Mouse (Mus musculus) forebrain, embryonic 15.5 days (tissue): ENCODE measurements at regions not wholly inside any gene's neighbourhood (a gene's known extent, or its start where the extent isn't known, plus 50 kb on each side); places are given as distances from the start of the nearest gene placed in this dataset.

Source experiments
- ATAC-seq: fragments of 200-750 bp; cut with Nextera tagmentation; replicated peaks from 2 replicates; pipeline ENCODE4 v1.8.0; 2017; ENCODE audit warnings: mild to moderate bottlenecking, moderate TSS enrichment, moderate library complexity
- H3K27ac ChIP-seq: fragments of 300-500 bp; sonication (generic); replicated peaks from 2 replicates; pipeline ENCODE4 v1.5.1; 2015; ENCODE audit warnings: mild to moderate bottlenecking, inconsistent platforms
- H3K27me3 ChIP-seq: fragments of 300-500 bp; sonication (generic); 2 replicates; pipeline ENCODE4 v1.6.1; 2015; ENCODE audit warnings: inconsistent platforms
- H3K36me3 ChIP-seq: fragments of 300-500 bp; sonication (generic); 2 replicates; pipeline ENCODE4 v1.6.1; 2015; ENCODE audit warnings: mild to moderate bottlenecking, inconsistent platforms
- H3K4me1 ChIP-seq: fragments of 300-500 bp; sonication (generic); 2 replicates; pipeline ENCODE4 v1.6.1; 2015; ENCODE audit warnings: inconsistent platforms
- H3K4me2 ChIP-seq: fragments of 300-500 bp; sonication (generic); replicated peaks from 2 replicates; pipeline ENCODE4 v1.6.1; 2015; ENCODE audit warnings: mild to moderate bottlenecking, inconsistent platforms
- H3K4me3 ChIP-seq: fragments of 300-500 bp; sonication (generic); 2 replicates; pipeline ENCODE4 v1.5.1; 2015; ENCODE audit warnings: mild to moderate bottlenecking, inconsistent platforms
- H3K9ac ChIP-seq: fragments of 300-500 bp; sonication (generic); replicated peaks from 2 replicates; pipeline ENCODE4 v1.6.1; 2015; ENCODE audit warnings: mild to moderate bottlenecking, inconsistent platforms
- H3K9me3 ChIP-seq: fragments of 300-500 bp; sonication (generic); 2 replicates; pipeline ENCODE4 v1.6.1; 2016; ENCODE audit warnings: inconsistent platforms
- WGBS: fragments of 180-500 bp; shearing (Covaris S2); methylation state at CpG from one replicate; pipeline ENCODE4 v1.1.7; 2015; ENCODE audit warnings: mixed read lengths; 5-methylcytosine and 5-hydroxymethylcytosine counted together

DNA sequence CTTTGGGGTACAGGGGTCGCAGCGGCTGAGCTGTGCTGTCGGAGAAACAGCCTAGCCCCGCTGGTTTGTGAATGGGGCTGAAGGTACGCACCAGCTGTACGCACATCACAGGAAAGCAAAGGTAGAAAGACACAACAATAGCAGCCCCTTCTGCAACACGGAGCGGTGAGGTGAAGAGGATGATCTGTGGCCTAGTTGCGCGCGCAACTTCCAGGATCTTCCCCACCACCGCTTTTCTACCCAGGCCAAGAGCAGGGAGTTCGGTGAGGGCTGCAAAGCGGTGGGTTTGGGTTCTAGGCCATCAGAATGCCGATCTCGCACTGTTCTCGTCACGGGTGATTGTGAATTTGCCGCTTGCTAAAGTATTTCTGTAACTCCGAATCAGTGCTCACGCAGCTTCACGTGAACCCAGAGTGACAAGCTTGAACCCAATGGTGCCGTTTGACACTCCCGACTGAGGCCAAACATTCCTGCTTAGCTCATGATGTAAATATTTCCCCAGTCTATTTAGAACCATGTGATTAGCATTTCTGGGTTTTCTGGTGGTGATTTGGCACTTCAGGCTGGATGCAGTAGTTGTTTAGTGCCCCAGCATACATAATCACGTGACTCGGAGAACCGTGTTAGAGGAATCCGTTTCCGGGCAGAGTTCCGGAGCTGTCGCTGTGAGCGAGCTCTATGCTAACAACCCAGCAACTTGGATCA lies 54.7 kb downstream of the Cryaa start:
- H3K9ac ChIP-seq: no peak overlapping the region
- ATAC-seq: no peak
- H3K4me3 ChIP-seq: no peak overlapping the region
- peaks cover 7% of the 10 kb centered on the region for H3K4me1 ChIP-seq
- H3K9me3 ChIP-seq: no peaks in the 10 kb centered on the region
- no peak overlapping the region for H3K27ac ChIP-seq
- H3K27me3 ChIP-seq: no peaks in the 10 kb centered on the region
- H3K36me3 ChIP-seq: no peaks in the 10 kb centered on the region
- WGBS: 91% methylated on average over 32 of the region's 32 CpGs
- H3K4me2 ChIP-seq: no peak overlapping the region

DNA sequence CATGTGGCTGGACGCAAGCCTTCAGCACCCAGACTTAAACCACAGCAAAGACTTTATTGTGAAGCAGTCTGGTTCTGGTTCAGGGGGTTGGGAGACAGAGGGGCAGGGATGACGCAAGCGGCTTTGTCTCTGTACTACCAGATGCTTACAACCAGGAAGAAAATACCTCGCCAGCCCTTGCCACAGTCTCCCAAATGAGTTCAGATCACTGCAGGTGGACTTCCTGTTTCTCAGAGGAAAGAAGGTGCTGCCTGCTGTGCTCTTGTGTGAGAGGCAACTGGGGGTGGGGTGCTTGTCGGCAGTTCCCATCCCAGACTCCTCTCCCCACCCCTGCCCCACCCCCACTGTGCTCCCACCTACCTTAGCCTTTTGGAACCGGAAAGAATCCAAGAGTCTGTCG lies 56.9 kb downstream of the Cryaa start:
- Histone ChIP-seq H3K36me3 (no peaks in the 10 kb centered on the region), H3K4me3 (no peak overlapping the region), H3K27me3 (no peaks in the 10 kb centered on the region), H3K4me2 (no peak overlapping the region), H3K4me1 (no peaks in the 10 kb centered on the region), H3K9ac (no peak overlapping the region), H3K9me3 (no peaks in the 10 kb centered on the region), H3K27ac (no peak overlapping the region)
- 26% methylated on average over 7 of the region's 7 CpGs for WGBS
- no peak for ATAC-seq

DNA sequence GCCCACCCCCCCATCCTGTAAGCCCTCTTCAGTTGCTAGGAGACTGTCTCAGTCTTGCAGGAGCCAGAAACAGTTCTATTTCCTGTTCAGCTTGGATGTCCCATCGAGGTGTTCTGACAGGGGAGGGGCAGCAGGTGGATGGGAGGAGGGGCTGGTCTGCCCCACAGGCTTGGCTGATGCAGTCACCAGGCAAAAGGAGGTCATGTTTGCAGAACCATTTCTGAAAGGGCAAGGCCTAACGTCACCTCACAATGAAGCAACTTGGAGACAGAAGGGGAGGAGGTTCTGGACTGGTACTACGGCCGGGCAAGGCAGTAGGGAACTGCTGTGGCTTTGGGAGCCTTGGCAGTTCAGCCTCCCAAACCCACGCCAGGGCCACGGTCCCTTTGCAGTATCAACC lies 59.1 kb downstream of the Cryaa start:
- Histone ChIP-seq H3K4me1 (no peaks in the 10 kb centered on the region), H3K9ac (no peak overlapping the region), H3K4me3 (no peak overlapping the region), H3K36me3 (no peaks in the 10 kb centered on the region), H3K9me3 (no peaks in the 10 kb centered on the region), H3K27me3 (no peaks in the 10 kb centered on the region), H3K4me2 (no peak overlapping the region), H3K27ac (no peak overlapping the region)
- no peak for ATAC-seq
- WGBS: 87% methylated on average over 6 of the region's 6 CpGs

DNA sequence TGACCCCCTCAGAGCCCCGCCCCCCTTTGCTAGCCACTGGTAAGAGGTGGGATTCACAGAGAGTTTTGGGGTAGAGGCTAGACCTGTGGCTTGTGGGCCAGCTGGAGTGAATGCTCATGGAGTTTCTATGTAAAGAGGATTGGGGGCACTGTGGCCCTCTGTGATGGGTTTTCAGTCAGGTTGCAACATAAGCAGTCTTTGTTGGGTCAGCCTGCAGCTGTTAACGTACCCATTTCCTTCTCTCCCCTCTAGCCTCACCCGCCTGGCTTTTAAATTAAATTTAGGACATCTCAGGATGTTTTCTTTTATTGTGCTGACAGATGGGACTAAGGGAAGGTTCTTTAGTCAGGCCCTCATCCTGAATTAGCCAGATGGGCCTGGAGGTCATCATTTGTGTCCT lies 60.6 kb downstream of the Cryaa start:
- Histone ChIP-seq H3K27me3 (no peaks in the 10 kb centered on the region), H3K9ac (no peak overlapping the region), H3K4me3 (no peak overlapping the region), H3K4me1 (no peaks in the 10 kb centered on the region), H3K4me2 (no peak overlapping the region), H3K27ac (no peak overlapping the region), H3K36me3 (no peaks in the 10 kb centered on the region), H3K9me3 (no peaks in the 10 kb centered on the region)
- ATAC-seq: no peak
- WGBS: 95% methylated on average over 3 of the region's 3 CpGs

DNA sequence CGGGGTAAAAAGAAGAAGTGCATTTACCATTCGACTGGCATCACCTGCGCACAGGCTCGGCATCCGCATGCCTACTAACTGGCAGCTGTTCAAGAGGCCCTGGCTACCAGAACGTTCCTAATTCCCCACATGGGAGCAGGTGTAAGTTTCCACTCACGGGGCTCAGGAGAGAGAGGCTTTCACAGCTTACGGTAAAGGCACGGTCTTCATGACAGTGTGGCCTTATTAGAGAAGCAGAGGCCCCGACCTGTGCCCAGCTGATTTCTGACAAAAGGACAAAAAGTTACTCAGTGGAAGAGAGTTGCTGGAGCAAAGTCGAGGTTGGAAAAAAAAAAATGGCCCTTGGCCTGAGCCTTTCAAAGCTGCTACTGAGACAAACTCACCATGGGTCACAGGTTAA lies 62.0 kb downstream of the Cryaa start:
- Histone ChIP-seq H3K9me3 (no peaks in the 10 kb centered on the region), H3K9ac (no peak overlapping the region), H3K4me3 (no peak overlapping the region), H3K4me1 (no peaks in the 10 kb centered on the region), H3K27ac (no peak overlapping the region), H3K27me3 (no peaks in the 10 kb centered on the region), H3K4me2 (no peak overlapping the region), H3K36me3 (no peaks in the 10 kb centered on the region)
- 52% methylated on average over 11 of the region's 11 CpGs for WGBS
- no peak for ATAC-seq

DNA sequence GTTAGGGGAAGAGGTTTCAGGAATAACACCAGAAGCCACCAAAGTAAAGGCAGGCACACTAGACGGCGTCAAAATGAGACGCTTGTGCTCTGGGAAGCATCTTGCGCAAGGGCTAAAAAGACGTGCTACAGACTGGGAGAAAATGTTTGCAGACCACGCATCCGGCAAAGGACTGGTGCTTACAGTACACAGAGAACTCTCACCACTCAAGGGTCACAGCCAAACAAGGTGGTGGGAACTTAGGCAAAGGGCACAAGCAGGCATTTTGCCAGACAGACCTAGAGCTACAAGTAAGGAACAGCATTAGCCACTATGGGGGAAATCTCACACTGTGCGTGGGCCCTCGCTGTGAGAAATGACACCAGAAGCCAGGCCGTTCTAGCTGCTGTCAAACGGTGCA lies 62.5 kb downstream of the Cryaa start:
- 85% methylated on average over 11 of the region's 11 CpGs for WGBS
- no peak for ATAC-seq
- H3K27me3 ChIP-seq: no peaks in the 10 kb centered on the region

DNA sequence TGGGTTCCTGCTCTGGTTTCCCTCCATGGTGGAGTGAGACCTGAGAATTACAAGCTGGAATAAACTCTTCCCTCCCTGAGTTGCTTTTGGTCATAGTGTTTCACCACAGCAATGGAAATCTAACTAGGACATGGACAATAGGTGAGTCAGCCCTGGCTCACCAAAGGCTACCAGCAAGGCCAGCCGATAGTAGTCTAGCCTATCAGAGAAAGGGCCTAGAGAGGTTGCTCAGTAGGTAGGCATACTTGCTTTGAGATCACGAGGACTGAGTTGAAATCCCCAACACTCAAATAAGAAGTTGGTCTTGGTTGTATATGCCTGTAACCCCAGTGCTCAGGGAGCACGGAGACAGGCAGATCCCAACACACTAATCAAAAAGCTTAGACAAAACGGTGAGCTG lies 66.0 kb downstream of the Cryaa start:
- H3K4me1 ChIP-seq: peaks cover 6% of the 10 kb centered on the region; the same call in 1 of the 2 replicates
- no peak overlapping the region for H3K9ac ChIP-seq
- no peak overlapping the region for H3K4me3 ChIP-seq
- H3K27ac ChIP-seq: no peak overlapping the region
- ATAC-seq: no peak
- H3K9me3 ChIP-seq: no peaks in the 10 kb centered on the region
- no peaks in the 10 kb centered on the region for H3K36me3 ChIP-seq
- H3K27me3 ChIP-seq: no peaks in the 10 kb centered on the region
- H3K4me2 ChIP-seq: no peak overlapping the region
- 90% methylated on average over 4 of the region's 4 CpGs for WGBS

More for the DNA sequence above, 62.5 kb downstream of the Cryaa start:
- H3K27ac ChIP-seq: no peak overlapping the region
- H3K36me3 ChIP-seq: no peaks in the 10 kb centered on the region
- no peaks in the 10 kb centered on the region for H3K9me3 ChIP-seq
- no peak overlapping the region for H3K4me2 ChIP-seq
- H3K9ac ChIP-seq: no peak overlapping the region
- no peaks in the 10 kb centered on the region for H3K4me1 ChIP-seq
- H3K4me3 ChIP-seq: no peak overlapping the region

DNA sequence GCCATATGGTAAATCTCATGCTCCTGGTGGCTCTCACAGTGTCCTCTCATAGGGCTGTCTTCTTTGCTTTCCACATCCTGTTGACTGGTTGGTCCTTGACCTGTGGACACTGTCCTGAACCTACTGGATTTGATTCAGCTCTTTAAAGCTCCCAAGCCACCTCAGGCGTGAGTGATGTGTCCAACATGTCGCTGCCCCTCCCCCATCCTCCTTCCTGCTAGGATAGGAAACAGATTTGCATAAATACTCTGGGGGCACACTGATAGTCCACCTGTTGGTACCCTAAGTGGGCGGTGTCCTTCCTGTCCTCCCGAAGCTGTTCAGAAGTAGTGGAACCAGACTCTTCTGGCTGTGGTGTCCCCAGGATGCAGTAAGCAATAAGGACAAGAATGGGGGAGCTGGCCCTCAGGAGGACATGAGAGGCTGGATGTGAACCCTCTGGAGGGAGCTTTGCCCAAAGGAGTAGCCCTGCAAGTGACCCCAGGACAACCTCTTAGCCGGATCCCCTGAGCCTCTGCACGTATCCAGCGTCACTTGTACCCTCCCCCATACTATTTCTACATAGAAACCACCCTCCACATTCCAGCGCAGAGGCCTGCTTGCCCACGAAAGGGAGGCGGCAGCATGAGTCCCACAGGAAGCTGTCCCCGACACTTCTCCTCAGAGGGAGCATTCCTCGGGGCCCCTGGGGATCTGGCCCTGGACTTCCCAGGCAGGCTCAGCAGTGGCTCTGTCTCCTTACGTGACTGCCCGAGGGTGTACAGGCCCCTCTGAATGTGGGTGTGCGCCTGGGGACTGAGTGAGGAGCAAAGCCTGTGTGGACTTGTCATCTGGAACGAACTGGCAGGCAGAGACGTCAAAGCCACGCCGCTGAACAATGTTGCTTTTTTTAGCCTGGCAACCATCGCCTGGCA lies 68.8 kb downstream of the Cryaa start:
- 49% methylated on average over 20 of the region's 20 CpGs for WGBS

DNA sequence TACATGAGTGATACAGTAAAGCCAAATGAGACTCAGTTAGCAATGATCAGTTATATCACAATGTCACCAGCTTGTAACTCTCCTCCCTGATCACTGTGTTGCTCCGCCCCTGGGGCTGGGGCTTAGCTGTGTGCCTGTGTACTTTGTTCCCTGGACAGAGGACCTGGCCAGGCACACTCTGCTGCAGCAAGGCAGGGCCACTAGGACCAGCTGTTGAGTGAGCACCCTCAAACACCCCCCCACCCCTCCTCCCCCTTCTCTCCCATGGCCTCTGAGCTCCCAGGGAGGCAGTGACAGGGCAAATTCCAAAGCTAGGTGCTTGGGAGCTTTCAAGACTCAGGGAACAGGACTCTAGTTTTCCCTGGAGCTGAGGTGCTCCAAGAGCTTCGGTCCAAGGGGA lies 70.0 kb downstream of the Cryaa start:
- Histone ChIP-seq H3K9ac (no peak overlapping the region), H3K9me3 (no peaks in the 10 kb centered on the region), H3K4me3 (no peak overlapping the region), H3K36me3 (no peaks in the 10 kb centered on the region), H3K27ac (no peak overlapping the region), H3K4me2 (no peak overlapping the region), H3K4me1 (peaks cover 6% of the 10 kb centered on the region; the same call in 1 of the 2 replicates), H3K27me3 (no peaks in the 10 kb centered on the region)
- ATAC-seq: no peak
- 86% methylated on average over 2 of the region's 2 CpGs for WGBS

More for the DNA sequence above, 68.8 kb downstream of the Cryaa start:
- no peak overlapping the region for H3K4me3 ChIP-seq
- no peak overlapping the region for H3K4me2 ChIP-seq
- H3K27me3 ChIP-seq: no peaks in the 10 kb centered on the region
- no peak overlapping the region for H3K27ac ChIP-seq
- H3K9me3 ChIP-seq: no peaks in the 10 kb centered on the region
- peaks cover 6% of the 10 kb centered on the region; the same call in 1 of the 2 replicates for H3K4me1 ChIP-seq
- H3K36me3 ChIP-seq: no peaks in the 10 kb centered on the region
- H3K9ac ChIP-seq: no peak overlapping the region
- ATAC-seq: no peak

DNA sequence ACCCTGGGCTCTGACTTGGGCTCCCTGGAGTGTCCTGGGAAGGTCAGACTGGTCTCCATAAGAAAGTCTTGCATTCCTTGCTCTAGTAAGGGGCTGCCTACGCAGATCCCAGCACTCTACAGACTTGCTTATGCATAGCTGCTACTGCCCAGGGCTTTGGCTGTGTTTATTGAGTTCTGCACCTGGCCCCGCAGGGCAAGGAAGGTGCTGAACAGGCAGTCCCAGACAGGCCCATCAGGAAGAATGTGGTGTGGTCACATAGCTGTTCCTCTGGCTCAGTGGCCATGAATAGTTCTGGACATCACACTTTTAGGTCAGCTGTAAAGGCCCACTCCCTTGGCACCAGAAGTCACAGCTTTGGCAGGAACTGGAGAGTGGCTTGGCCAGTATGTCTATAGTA lies 70.6 kb downstream of the Cryaa start:
- WGBS: 91% methylated on average over 2 of the region's 2 CpGs
- no peak overlapping the region for H3K9ac ChIP-seq

DNA sequence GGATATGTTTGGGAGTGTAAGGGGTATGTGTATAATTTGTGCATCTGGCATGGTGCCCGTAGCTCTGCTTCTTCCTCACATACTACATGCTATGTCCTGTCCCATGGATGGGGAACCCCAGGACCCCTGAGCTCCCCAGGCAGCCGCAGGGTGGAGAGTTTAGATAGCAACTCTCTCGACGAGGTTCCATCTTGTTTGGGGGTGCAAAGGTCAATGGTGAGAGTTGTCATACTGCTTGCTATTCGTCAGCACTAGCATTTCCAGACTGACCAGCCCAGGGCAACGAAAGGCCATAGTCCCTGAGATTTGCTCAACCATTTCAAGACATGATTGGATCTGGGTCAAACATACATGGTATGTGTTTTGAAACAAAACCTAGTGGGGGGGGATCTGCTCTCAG lies 71.4 kb downstream of the Cryaa start:
- Histone ChIP-seq H3K4me3 (no peak overlapping the region), H3K4me2 (no peak overlapping the region), H3K27me3 (no peaks in the 10 kb centered on the region), H3K27ac (no peak overlapping the region), H3K4me1 (peaks cover 6% of the 10 kb centered on the region; the same call in 1 of the 2 replicates), H3K36me3 (no peaks in the 10 kb centered on the region), H3K9ac (no peak overlapping the region), H3K9me3 (no peaks in the 10 kb centered on the region)
- no peak for ATAC-seq
- WGBS: 87% methylated on average over 6 of the region's 6 CpGs

More for the DNA sequence above, 70.6 kb downstream of the Cryaa start:
- Histone ChIP-seq H3K4me1 (peaks cover 6% of the 10 kb centered on the region; the same call in 1 of the 2 replicates), H3K27ac (no peak overlapping the region), H3K9me3 (no peaks in the 10 kb centered on the region), H3K4me2 (no peak overlapping the region), H3K27me3 (no peaks in the 10 kb centered on the region), H3K4me3 (no peak overlapping the region), H3K36me3 (no peaks in the 10 kb centered on the region)
- ATAC-seq: no peak

DNA sequence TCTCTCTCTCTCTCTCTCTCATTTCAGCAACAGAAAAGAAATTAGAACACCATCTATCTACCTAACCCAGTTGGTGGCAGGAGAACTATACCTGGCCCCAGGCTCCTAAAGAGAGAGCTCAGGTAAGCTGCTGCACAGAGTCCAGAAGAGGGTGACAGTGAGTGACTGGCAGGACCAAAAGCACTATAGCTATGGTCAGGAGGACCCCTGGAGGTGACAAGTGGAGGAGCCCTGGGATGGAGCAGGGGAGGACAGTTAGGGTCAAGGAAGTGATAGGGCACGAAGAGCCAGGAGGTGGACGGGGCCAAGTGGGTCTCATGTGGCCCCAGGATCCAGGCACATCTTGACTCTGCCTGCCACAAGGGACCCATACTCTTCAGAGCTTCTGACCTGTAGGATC lies 73.7 kb downstream of the Cryaa start:
- no peak for ATAC-seq
- Histone ChIP-seq H3K27ac (no peak overlapping the region), H3K4me3 (no peak overlapping the region), H3K36me3 (no peaks in the 10 kb centered on the region), H3K9ac (no peak overlapping the region), H3K4me2 (no peak overlapping the region), H3K9me3 (no peaks in the 10 kb centered on the region), H3K4me1 (peaks cover 6% of the 10 kb centered on the region; the same call in 1 of the 2 replicates), H3K27me3 (no peaks in the 10 kb centered on the region)
- WGBS: 77% methylated on average over 2 of the region's 2 CpGs
